Mouse (Mus musculus) CH12.LX (cell line): ENCODE measurements at regions not wholly inside any gene's neighbourhood (a gene's known extent, or its start where the extent isn't known, plus 50 kb on each side); places are given as distances from the start of the nearest gene placed in this dataset.

ENCODE experiments used
- BHLHE40 ChIP-seq: IDR thresholded peaks from 2 replicates; pipeline ENCODE4 v1.6.1; 2011; ENCODE audit warnings: mild to moderate bottlenecking, low read depth, low read length, improper control_type of control experiment
- CHD2 ChIP-seq: IDR thresholded peaks from 2 replicates; pipeline ENCODE4 v1.6.1; 2011; ENCODE audit warnings: low read length, improper control_type of control experiment
- CTCF ChIP-seq, 2 experiments: IDR thresholded peaks in 1 of 2; conservative IDR thresholded peaks in 1 of 2; 2 replicates each; pipeline ENCODE4 v1.5.1; 2011 to 2012; ENCODE audit warnings: low read depth in 2 of 2, low read length in 2 of 2, improper control_type of control experiment in 1 of 2, inconsistent platforms in 1 of 2, mild to moderate bottlenecking in 1 of 2, moderate library complexity in 1 of 2
- ELF1 ChIP-seq: IDR thresholded peaks from 2 replicates; pipeline ENCODE4 v1.6.1; 2014; ENCODE audit warnings: low read depth, mild to moderate bottlenecking, inconsistent platforms, low read length, improper control_type of control experiment
- EP300 ChIP-seq: IDR thresholded peaks from 2 replicates; pipeline ENCODE4 v1.6.1; 2011; ENCODE audit warnings: low read length, improper control_type of control experiment
- ETS1 ChIP-seq: conservative IDR thresholded peaks from 2 replicates; pipeline ENCODE4 v1.6.1; 2012; ENCODE audit warnings: low read depth, mild to moderate bottlenecking, inconsistent platforms, low read length, improper control_type of control experiment, moderate library complexity
- MAX ChIP-seq: IDR thresholded peaks from 2 replicates; pipeline ENCODE4 v1.6.1; 2011; ENCODE audit warnings: low read length, improper control_type of control experiment
- MAZ ChIP-seq: IDR thresholded peaks from 2 replicates; pipeline ENCODE4 v1.6.1; 2012; ENCODE audit warnings: low read depth, mild to moderate bottlenecking, inconsistent platforms, low read length, improper control_type of control experiment, moderate library complexity
- POLR2A ChIP-seq: IDR thresholded peaks from 2 replicates; pipeline ENCODE4 v1.6.1; 2011; ENCODE audit warnings: low read depth, mild to moderate bottlenecking, improper control_type of control experiment, low read length
- RAD21 ChIP-seq: IDR thresholded peaks from 2 replicates; pipeline ENCODE4 v1.6.1; 2011; ENCODE audit warnings: low read depth, mild to moderate bottlenecking, low read length, improper control_type of control experiment, moderate library complexity
- SMC3 ChIP-seq: IDR thresholded peaks from 2 replicates; pipeline ENCODE4 v1.6.1; 2011; ENCODE audit warnings: low read depth, low read length, improper control_type of control experiment
- UBTF ChIP-seq: IDR thresholded peaks from 2 replicates; pipeline ENCODE4 v1.6.1; 2012; ENCODE audit warnings: low read depth, mild to moderate bottlenecking, inconsistent platforms, low read length, improper control_type of control experiment, moderate library complexity
- ZKSCAN1 ChIP-seq: IDR thresholded peaks from 2 replicates; pipeline ENCODE4 v1.6.1; 2012; ENCODE audit warnings: low read depth, inconsistent platforms, low read length, improper control_type of control experiment, borderline replicate concordance
- ZNF384 ChIP-seq: IDR thresholded peaks from 2 replicates; pipeline ENCODE4 v1.6.1; 2012; ENCODE audit warnings: low read depth, low read length, improper control_type of control experiment, inconsistent platforms

DNA sequence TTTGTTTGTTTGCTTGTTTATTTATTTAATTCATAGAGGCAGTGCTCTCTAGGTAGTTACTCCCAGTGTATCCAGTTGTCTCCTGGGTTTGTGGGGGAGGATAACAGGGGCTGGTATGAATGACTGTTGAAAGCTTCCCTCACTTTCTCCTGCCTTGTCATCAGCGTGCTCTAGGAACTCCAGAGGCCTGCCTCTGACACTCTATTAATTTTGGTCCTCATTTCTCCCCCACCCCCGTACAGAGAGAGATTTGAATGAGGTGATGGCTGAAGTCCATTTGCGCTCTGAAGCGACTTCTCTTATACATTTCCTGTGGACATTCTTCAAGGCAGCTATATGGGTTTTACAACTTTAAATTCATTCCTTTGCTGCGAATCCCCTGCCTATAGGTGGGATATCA lies 89.6 kb downstream of the 4931417E11Rik start:
- TF ChIP-seq EP300 (no peak), MAX (no peak), CTCF (conservative IDR thresholded peaks at IDR 0.05 in 1 of 2, IDR thresholded peaks at IDR 0.05 in 1 of 2; ENCODE audit: low read depth in 2 of 2, low read length in 2 of 2) (no peak), ZKSCAN1 (no peak), BHLHE40 (no peak), ELF1 (no peak), POLR2A (no peak), SMC3 (no peak), RAD21 (no peak), MAZ (no peak), CHD2 (no peak), ZNF384 (no peak), ETS1 (no peak), UBTF (no peak)
